Mouse (Mus musculus) megakaryocyte, adult 5-6 weeks (primary cell): Measurements from ENCODE around the gene Rln3. TPM values are rescaled to one million over a fixed set of nuclear protein-coding genes. Genes with fewer than 3 reads are reported as not detected.

Source experiments
- ATAC-seq: 2 replicates; pipeline ENCODE4 v1.8.0; 2016; ENCODE audit warnings: mild to moderate bottlenecking, inconsistent platforms; ENCODE audit not compliant: poor library complexity, severe bottlenecking
- total RNA-seq, 2 experiments: library from RNA; stranded (forward) in 1 of 2; stranded (reverse) in 1 of 2; fragments of 153-499, 151-499 nt in 1 of 2; fragments of 221-1000, 200-1000 nt in 1 of 2; gene quantifications; 2 replicates each; pipeline versions ENCODE4 v1.2.3 to v1.2.4; 2015 to 2017

The Rln3 gene
- total RNA-seq, 2 experiments from 2014 or later, result not detected

GRCm38 (mm10) chr8:84065457-84066072 lies 20.8 kb upstream of the Rln3 start:
- no peak for ATAC-seq

GRCm38 (mm10) chr8:84065037-84065436 lies 20.2 kb upstream of the Rln3 start, which contains the start of gene Gm10643:
TSS of gene Gm10643 (minus strand) at chr8:84065137.
- ATAC-seq, result no peak

GRCm38 (mm10) chr8:84063861-84064610 lies 19.2 kb upstream of the Rln3 start:
- peak; percentile 10; the same call in 1 of the 2 replicates for ATAC-seq

GRCm38 (mm10) chr8:84060245-84060644 lies 15.4 kb upstream of the Rln3 start:
- ATAC-seq, result no peak

GRCm38 (mm10) chr8:84059226-84059625 lies 14.4 kb upstream of the Rln3 start:
- no peak for ATAC-seq

- ATAC-seq, result no peak
Measured at GRCm38 (mm10) chr8:84057827-84058226, 13.0 kb upstream of the Rln3 start.

GRCm38 (mm10) chr8:84053229-84053628 lies 8.4 kb upstream of the Rln3 start:
- no peak for ATAC-seq

GRCm38 (mm10) chr8:84052746-84053145 lies 7.9 kb upstream of the Rln3 start:
- no peak for ATAC-seq

GRCm38 (mm10) chr8:84048171-84048570 lies 3.4 kb upstream of the Rln3 start:
- ATAC-seq, result no peak

- no peak for ATAC-seq
Measured at GRCm38 (mm10) chr8:84046505-84046904, 1.7 kb upstream of the Rln3 start.

- no peak for ATAC-seq
Measured at GRCm38 (mm10) chr8:84044103-84044502, 697 bp downstream of the Rln3 start.

GRCm38 (mm10) chr8:84042948-84043342 lies 1.9 kb downstream of the Rln3 start:
- no peak for ATAC-seq

GRCm38 (mm10) chr8:84042066-84042947 lies 2.5 kb downstream of the Rln3 start, which contains the start of gene Il27ra:
TSS of gene Il27ra (minus strand) at chr8:84042589.
- ATAC-seq, result peak; percentile 89

- peak; percentile 64 for ATAC-seq
Measured at GRCm38 (mm10) chr8:84039050-84039449, 5.8 kb downstream of the Rln3 start.

- ATAC-seq, result no peak
Measured at GRCm38 (mm10) chr8:84038015-84038414, 6.8 kb downstream of the Rln3 start.

GRCm38 (mm10) chr8:84032777-84033176 lies 12.0 kb downstream of the Rln3 start:
- no peak for ATAC-seq

- no peak for ATAC-seq
Measured at GRCm38 (mm10) chr8:84029272-84029671, 15.5 kb downstream of the Rln3 start.

- ATAC-seq, result no peak
Measured at GRCm38 (mm10) chr8:84027449-84027848, 17.4 kb downstream of the Rln3 start.

GRCm38 (mm10) chr8:84025863-84026262 lies 18.9 kb downstream of the Rln3 start:
- peak; percentile 68 for ATAC-seq

- peak; percentile 53; the same call in 1 of the 2 replicates for ATAC-seq
Measured at GRCm38 (mm10) chr8:84024171-84024570, 20.6 kb downstream of the Rln3 start.

GRCm38 (mm10) chr8:84023631-84024030 lies 21.2 kb downstream of the Rln3 start:
- no peak for ATAC-seq
